Mouse (Mus musculus): ENCODE data around the gene 0610009B22Rik. TPM values are rescaled to one million over a fixed set of nuclear protein-coding genes. Genes with fewer than 3 reads are reported as not detected.
A peak's percentile ranks its signal among the peaks of the same experiment; 100 is the strongest.

The 0610009B22Rik gene
- total and polyA plus RNA-seq, 2 experiments = 17.7 to 30.5 TPM

DNA sequence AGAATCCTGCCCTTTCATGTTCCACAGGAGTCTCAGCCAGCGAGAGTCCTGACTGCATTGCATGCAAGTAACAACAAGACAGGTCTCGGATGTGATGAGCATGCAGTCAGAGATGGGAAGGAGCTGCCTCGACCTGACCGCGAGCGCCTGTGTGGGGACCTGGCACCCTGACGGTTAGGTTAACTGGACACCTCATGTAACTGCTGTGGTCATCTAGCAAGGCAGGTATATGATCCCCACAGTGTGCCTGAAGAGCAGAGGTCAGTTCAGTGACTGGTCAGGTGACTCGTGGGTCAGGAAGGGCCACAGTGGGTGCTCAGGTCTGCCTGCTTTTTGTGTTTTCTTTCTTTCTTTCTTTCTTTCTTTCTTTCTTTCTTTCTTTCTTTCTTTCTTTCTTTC lies 6.7 kb downstream of the 0610009B22Rik start:
- no peak overlapping the region for H3K4me3 ChIP-seq (ENCODE audit: insufficient read depth, low read depth, low read length)

DNA sequence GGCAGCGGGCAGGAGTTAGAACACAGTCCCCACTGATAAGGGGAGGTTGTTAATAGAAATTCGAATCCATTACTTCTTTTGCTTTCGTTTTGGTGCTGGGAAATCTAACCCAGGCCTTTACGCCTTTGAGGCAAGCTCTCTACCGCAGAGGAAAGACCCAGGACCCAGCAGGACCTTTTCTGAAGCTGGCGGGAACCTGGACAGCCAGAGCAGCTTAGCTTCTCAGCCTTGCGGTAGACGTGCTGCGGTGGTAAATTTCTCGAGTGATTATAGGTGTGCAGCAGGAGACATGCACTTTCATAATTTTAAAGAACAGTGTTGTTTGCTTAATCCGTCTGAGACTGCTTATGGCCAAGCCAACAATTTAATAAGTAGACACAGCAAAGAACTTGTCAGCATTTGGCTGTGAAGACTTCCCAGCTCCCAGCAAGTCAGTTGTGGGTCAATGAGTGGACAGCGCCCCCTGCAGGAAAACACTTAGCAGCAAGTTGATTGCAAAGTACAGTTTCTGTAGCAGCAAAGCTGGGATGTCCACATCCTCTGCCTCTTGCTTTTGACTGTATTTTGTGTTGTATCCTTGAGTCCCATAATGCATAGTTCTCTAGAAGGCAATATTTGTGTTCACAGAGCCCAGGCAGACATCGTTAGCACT lies 7.2 kb downstream of the 0610009B22Rik start:
- H3K4me1 ChIP-seq (ENCODE audit: control insufficient read depth, insufficient read depth, low read length) = no peaks in the 10 kb centered on the region
- no peak overlapping the region; the same call in 1 of the 2 replicates for H3K4me3 ChIP-seq (ENCODE audit: insufficient read depth, low read depth, low read length)
- H3K27ac ChIP-seq (replicated peaks; ENCODE audit: insufficient read depth, low read depth, low read length) = no peak overlapping the region
- peak; percentile 84 for DNase-seq (ENCODE audit: extremely low read depth, low read depth, low spot score)
- H3K79me2 ChIP-seq (ENCODE audit: control insufficient read depth, insufficient read depth, low read length) = no peaks in the 10 kb centered on the region
- H3K36me3 ChIP-seq (ENCODE audit: control insufficient read depth, insufficient read depth, low read length) = no peaks in the 10 kb centered on the region
- 27% methylated on average over 13 of the region's 13 CpGs for WGBS
- TF ChIP-seq POLR2A (IDR thresholded peaks at IDR 0.05; ENCODE audit: extremely low read depth, insufficient read depth, low read length) = no peak
- peak; percentile 84 for TF ChIP-seq CTCF (IDR thresholded peaks at IDR 0.05; ENCODE audit: low read depth, low read length)
- H3K27me3 ChIP-seq (ENCODE audit: control insufficient read depth, insufficient read depth, low read length) = no peaks in the 10 kb centered on the region
- H3K9ac ChIP-seq (ENCODE audit: low read depth, low read length) = peak overlapping the region; percentile 12; the same call in 1 of the 2 replicates

More for the DNA sequence above, 6.7 kb downstream of the 0610009B22Rik start:
- no peaks in the 10 kb centered on the region for H3K27me3 ChIP-seq (ENCODE audit: control insufficient read depth, insufficient read depth, low read length)
- H3K9ac ChIP-seq (ENCODE audit: low read depth, low read length) = no peak overlapping the region
- TF ChIP-seq CTCF (IDR thresholded peaks at IDR 0.05; ENCODE audit: low read depth, low read length) (no peak), POLR2A (IDR thresholded peaks at IDR 0.05; ENCODE audit: extremely low read depth, insufficient read depth, low read length) (no peak)
- no peaks in the 10 kb centered on the region for H3K36me3 ChIP-seq (ENCODE audit: control insufficient read depth, insufficient read depth, low read length)
- H3K27ac ChIP-seq (replicated peaks; ENCODE audit: insufficient read depth, low read depth, low read length) = no peak overlapping the region
- H3K79me2 ChIP-seq (ENCODE audit: control insufficient read depth, insufficient read depth, low read length) = no peaks in the 10 kb centered on the region
- 33% methylated on average over 8 of the region's 8 CpGs for WGBS
- H3K4me1 ChIP-seq (ENCODE audit: control insufficient read depth, insufficient read depth, low read length) = no peaks in the 10 kb centered on the region
- DNase-seq (ENCODE audit: extremely low read depth, low read depth, low spot score) = no peak

DNA sequence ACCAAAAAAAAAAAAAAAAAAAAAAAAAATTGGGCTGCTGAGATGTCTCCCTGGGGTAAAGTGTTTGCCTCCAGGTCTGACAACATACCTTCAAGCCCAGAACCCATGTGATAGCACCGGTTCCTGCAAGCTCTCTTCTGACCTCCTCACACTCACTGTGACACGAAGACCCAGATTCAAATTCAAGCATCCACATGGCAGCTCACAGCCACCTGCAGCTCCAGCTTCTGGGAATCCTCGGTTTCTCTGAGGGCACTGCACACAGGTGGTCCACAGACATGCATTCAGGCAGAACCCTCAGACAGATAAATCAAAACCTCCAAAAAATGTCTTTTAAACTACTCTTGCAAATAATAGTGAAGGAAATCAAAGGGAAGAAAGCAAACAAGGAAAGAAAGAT lies 9.2 kb downstream of the 0610009B22Rik start:
- Histone ChIP-seq H3K27me3 (ENCODE audit: control insufficient read depth, insufficient read depth, low read length) (no peaks in the 10 kb centered on the region), H3K4me3 (ENCODE audit: insufficient read depth, low read depth, low read length) (no peak overlapping the region), H3K27ac (replicated peaks; ENCODE audit: insufficient read depth, low read depth, low read length) (no peak overlapping the region), H3K36me3 (ENCODE audit: control insufficient read depth, insufficient read depth, low read length) (no peaks in the 10 kb centered on the region), H3K79me2 (ENCODE audit: control insufficient read depth, insufficient read depth, low read length) (no peaks in the 10 kb centered on the region), H3K4me1 (ENCODE audit: control insufficient read depth, insufficient read depth, low read length) (no peaks in the 10 kb centered on the region), H3K9ac (ENCODE audit: low read depth, low read length) (no peak overlapping the region)
- 91% methylated on average over 3 of the region's 3 CpGs for WGBS
- TF ChIP-seq CTCF (IDR thresholded peaks at IDR 0.05; ENCODE audit: low read depth, low read length) (no peak), POLR2A (IDR thresholded peaks at IDR 0.05; ENCODE audit: extremely low read depth, insufficient read depth, low read length) (no peak)
- DNase-seq (ENCODE audit: extremely low read depth, low read depth, low spot score) = no peak

DNA sequence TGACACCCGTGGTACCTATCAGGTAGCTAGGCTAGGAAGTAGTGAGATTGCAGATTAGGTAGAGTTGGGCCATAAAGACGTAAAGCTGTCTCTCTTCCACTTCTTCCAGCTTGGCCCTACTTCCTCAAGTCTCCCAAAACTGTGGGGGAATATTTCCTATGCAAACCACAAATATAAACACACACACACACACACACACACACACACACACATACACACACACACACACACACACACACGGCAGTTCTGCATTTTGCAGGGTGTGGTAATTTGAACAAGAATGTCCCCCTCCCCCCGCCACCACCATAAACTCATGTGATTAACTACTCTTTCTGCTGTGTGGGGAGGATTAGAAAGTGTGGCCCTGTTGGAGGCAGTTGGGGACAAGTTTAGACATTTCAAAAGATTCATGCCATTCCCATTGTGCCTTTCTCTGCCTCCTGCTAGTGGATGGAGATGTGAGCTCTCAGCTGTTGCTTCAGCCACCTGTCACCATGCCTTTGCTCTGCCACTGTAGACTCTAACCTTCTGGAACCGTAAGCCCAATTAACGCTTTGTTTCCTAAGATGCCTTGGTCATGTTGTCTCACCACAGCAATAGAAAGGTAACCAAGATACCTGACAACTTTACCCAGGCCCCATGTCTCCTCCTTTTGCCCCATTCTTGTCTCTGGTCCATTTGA lies 10.8 kb downstream of the 0610009B22Rik start:
- 70% methylated on average over 6 of the region's 6 CpGs for WGBS
- Histone ChIP-seq H3K27me3 (ENCODE audit: control insufficient read depth, insufficient read depth, low read length) (no peaks in the 10 kb centered on the region), H3K27ac (replicated peaks; ENCODE audit: insufficient read depth, low read depth, low read length) (no peak overlapping the region), H3K4me1 (ENCODE audit: control insufficient read depth, insufficient read depth, low read length) (no peaks in the 10 kb centered on the region), H3K9ac (ENCODE audit: low read depth, low read length) (no peak overlapping the region), H3K36me3 (ENCODE audit: control insufficient read depth, insufficient read depth, low read length) (no peaks in the 10 kb centered on the region), H3K79me2 (ENCODE audit: control insufficient read depth, insufficient read depth, low read length) (no peaks in the 10 kb centered on the region), H3K4me3 (ENCODE audit: insufficient read depth, low read depth, low read length) (no peak overlapping the region)
- DNase-seq (ENCODE audit: extremely low read depth, low read depth, low spot score) = no peak
- TF ChIP-seq CTCF (IDR thresholded peaks at IDR 0.05; ENCODE audit: low read depth, low read length) = no peak
- no peak for TF ChIP-seq POLR2A (IDR thresholded peaks at IDR 0.05; ENCODE audit: extremely low read depth, insufficient read depth, low read length)

DNA sequence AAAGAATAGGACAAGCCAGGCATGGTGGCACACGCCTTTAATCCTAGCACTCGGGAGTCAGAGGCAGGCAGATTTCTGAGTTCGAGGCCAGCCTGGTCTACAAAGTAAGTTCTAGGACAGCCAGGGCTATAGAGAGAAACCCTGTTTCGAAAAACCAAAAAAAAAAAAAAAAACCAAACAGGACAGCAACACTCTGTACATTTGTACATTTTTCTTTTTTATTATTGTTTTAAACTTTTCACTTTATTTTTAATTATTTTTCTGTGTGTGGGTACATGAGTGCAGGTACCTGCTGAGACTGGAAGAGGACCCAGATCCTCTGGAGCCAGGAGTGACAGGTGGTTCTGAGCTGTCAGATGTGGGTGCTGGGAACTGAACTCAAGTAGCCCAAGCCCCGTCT lies 13.3 kb downstream of the 0610009B22Rik start:
- no peak for DNase-seq (ENCODE audit: extremely low read depth, low read depth, low spot score)
- Histone ChIP-seq H3K27ac (replicated peaks; ENCODE audit: insufficient read depth, low read depth, low read length) (no peak overlapping the region), H3K9ac (ENCODE audit: low read depth, low read length) (no peak overlapping the region), H3K27me3 (ENCODE audit: control insufficient read depth, insufficient read depth, low read length) (no peaks in the 10 kb centered on the region), H3K79me2 (ENCODE audit: control insufficient read depth, insufficient read depth, low read length) (no peaks in the 10 kb centered on the region), H3K4me1 (ENCODE audit: control insufficient read depth, insufficient read depth, low read length) (no peaks in the 10 kb centered on the region), H3K4me3 (ENCODE audit: insufficient read depth, low read depth, low read length) (no peak overlapping the region), H3K36me3 (ENCODE audit: control insufficient read depth, insufficient read depth, low read length) (no peaks in the 10 kb centered on the region)
- TF ChIP-seq CTCF (IDR thresholded peaks at IDR 0.05; ENCODE audit: low read depth, low read length) = no peak
- no peak for TF ChIP-seq POLR2A (IDR thresholded peaks at IDR 0.05; ENCODE audit: extremely low read depth, insufficient read depth, low read length)
- WGBS = 84% methylated on average over 5 of the region's 5 CpGs

DNA sequence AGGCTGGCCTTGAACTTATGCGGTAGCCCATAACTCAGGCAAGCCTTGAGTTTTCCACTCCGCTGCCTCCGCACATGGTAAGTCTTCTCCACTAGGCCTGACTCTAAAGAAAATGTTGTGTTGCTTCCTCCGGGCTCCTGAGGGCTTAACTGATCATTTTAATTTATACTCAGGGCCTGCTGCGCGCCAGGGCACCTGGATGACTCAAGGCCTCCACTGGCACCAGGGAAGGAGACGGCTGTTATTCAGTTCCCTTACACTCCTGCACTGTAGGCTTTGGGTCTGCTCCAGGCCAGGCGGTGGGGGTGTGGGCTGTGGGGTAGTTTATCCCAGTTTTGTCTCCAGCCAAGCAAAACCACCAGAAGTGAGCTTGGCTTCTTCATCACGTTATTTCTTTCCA lies 15.4 kb downstream of the 0610009B22Rik start:
- no peak overlapping the region for H3K27ac ChIP-seq (replicated peaks; ENCODE audit: insufficient read depth, low read depth, low read length)
- 92% methylated on average over 9 of the region's 9 CpGs for WGBS
- no peak for DNase-seq (ENCODE audit: extremely low read depth, low read depth, low spot score)

More for the DNA sequence above, 15.4 kb downstream of the 0610009B22Rik start:
- Histone ChIP-seq H3K79me2 (ENCODE audit: control insufficient read depth, insufficient read depth, low read length) (no peaks in the 10 kb centered on the region), H3K4me3 (ENCODE audit: insufficient read depth, low read depth, low read length) (no peak overlapping the region), H3K36me3 (ENCODE audit: control insufficient read depth, insufficient read depth, low read length) (no peaks in the 10 kb centered on the region), H3K27me3 (ENCODE audit: control insufficient read depth, insufficient read depth, low read length) (no peaks in the 10 kb centered on the region), H3K4me1 (ENCODE audit: control insufficient read depth, insufficient read depth, low read length) (no peaks in the 10 kb centered on the region), H3K9ac (ENCODE audit: low read depth, low read length) (no peak overlapping the region)
- no peak for TF ChIP-seq CTCF (IDR thresholded peaks at IDR 0.05; ENCODE audit: low read depth, low read length)
- TF ChIP-seq POLR2A (IDR thresholded peaks at IDR 0.05; ENCODE audit: extremely low read depth, insufficient read depth, low read length) = no peak

Measured in liver, adult 2 months (tissue).